25 mouse cellular contexts compared by ENCODE assay signal in the genomic region with DNA sequence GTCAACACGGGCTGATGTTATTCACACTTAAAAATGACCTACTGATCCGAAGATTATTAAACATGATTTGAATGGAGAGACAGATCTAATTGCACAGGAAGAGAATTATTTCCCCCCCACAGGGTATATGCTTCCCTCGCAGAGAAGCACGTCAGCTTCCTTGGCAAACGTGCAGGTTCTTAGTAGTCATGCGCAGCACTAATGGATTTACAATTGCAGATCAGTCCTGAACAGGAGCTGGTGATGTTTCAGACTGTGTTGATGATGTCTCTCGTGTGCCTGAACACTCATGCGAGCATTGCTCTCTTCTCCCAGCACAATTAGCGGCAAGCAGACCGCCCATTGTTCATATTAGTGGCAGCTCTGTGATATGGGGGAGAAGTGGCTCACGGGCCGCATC.
DNase-seq lines count a peak whose midpoint lies in the region; ATAC-seq lines count a peak whose summit lies in the region.
"Had no signal": no experiment of that assay in that cellular context is flagged by ENCODE, and none has a peak within 500 bp of the region (broad histone marks: within the 10 kb centered on the region; RNA-seq: fewer than 3 reads in every experiment).

No protein-coding gene starts in this region.

- H3K27ac ChIP-seq in forebrain, embryonic 14.5 days (ENCODE audit: low read depth, low read length): no peak overlapping the region; the same call in 1 of the 2 replicates
- no peak overlapping the region for H3K27ac ChIP-seq in forebrain, embryonic 10.5 days
- H3K27ac ChIP-seq: embryonic facial prominence, embryonic 12.5 days; limb, embryonic 13.5 days; lung, embryonic 15.5 days; midbrain, embryonic 13.5 days had no signal

- no peak for ATAC-seq in forebrain, embryonic 14.5 days
- ATAC-seq: inflammation-experienced regulatory T-cells, adult 6 months; midbrain, embryonic 13.5 days had no signal

- H3K4me3 ChIP-seq in forebrain, embryonic 14.5 days (ENCODE audit: low read depth, low read length): no peak overlapping the region
- H3K4me3 ChIP-seq in forebrain, embryonic 10.5 days: no peak overlapping the region
- H3K4me3 ChIP-seq: embryonic facial prominence, embryonic 12.5 days; limb, embryonic 13.5 days; lung, embryonic 15.5 days; midbrain, embryonic 13.5 days had no signal

- WGBS in forebrain, embryonic 14.5 days: 62% methylated on average over 12 of the region's 12 CpGs
- WGBS in forebrain, embryonic 10.5 days: 91% methylated on average over 12 of the region's 12 CpGs

- H3K4me2 ChIP-seq in forebrain, embryonic 14.5 days (ENCODE audit: low read length): no peak overlapping the region
- H3K4me2 ChIP-seq: embryonic facial prominence, embryonic 12.5 days; heart, embryonic 11.5 days; limb, embryonic 13.5 days; liver, embryonic 11.5 days; lung, embryonic 15.5 days; midbrain, embryonic 13.5 days had no signal

- H3K27me3 ChIP-seq in forebrain, embryonic 14.5 days (replicated peaks; ENCODE audit: control insufficient read depth, insufficient read depth, low read length): no peaks in the 10 kb centered on the region
- peaks cover 4% of the 10 kb centered on the region; the same call in 1 of the 2 replicates for H3K27me3 ChIP-seq in forebrain, embryonic 10.5 days (ENCODE audit: poor library complexity, severe bottlenecking)
- H3K27me3 ChIP-seq: embryonic facial prominence, embryonic 12.5 days; lung, embryonic 15.5 days; midbrain, embryonic 13.5 days had no signal

- peaks cover 7% of the 10 kb centered on the region; the same call in 1 of the 2 replicates for H3K4me1 ChIP-seq in forebrain, embryonic 14.5 days (ENCODE audit: control insufficient read depth, insufficient read depth, low read length)
- H3K4me1 ChIP-seq in forebrain, embryonic 10.5 days: peaks cover 24% of the 10 kb centered on the region
- H3K4me1 ChIP-seq: limb, embryonic 13.5 days; lung, embryonic 15.5 days had no signal

- peak; percentile 70 for DNase-seq in forebrain, embryonic 14.5 days (ENCODE audit: low spot score)
- no peak for DNase-seq in forebrain, embryonic 10.5 days (ENCODE audit: extremely low spot score, low spot score)
- DNase-seq in layer of hippocampus, postnatal 36 days: peak; percentile 6 to 11
- no peak for DNase-seq in layer of hippocampus, adult 9-11 months
- peak; percentile 26 for DNase-seq in thymus, postnatal 4 days
- no peak for DNase-seq in thymus, postnatal 10 days (ENCODE audit: low spot score in 2 of 2)
- DNase-seq in gastrocnemius, postnatal 4 days (ENCODE audit: low spot score in 2 of 2): no peak
- no peak for DNase-seq in frontal cortex, postnatal 14 days (ENCODE audit: low spot score in 2 of 2)
- DNase-seq: adrenal gland, adult 8-10 months; cerebellum, adult 11-12 months; cerebellum, adult 9-11 months; embryo, embryonic 11 days; gastrocnemius, postnatal 14 days; heart, adult 18-20 months; heart, postnatal 36 days; kidney, adult 11 months; kidney, postnatal 25 days had no signal

- H3K9ac ChIP-seq in forebrain, embryonic 14.5 days (ENCODE audit: low read length): no peak overlapping the region
- H3K9ac ChIP-seq: embryonic facial prominence, embryonic 12.5 days; limb, embryonic 13.5 days; lung, embryonic 15.5 days; midbrain, embryonic 13.5 days had no signal

- H3K9me3 ChIP-seq in forebrain, embryonic 14.5 days (replicated peaks; ENCODE audit: control insufficient read depth, low read length): no peaks in the 10 kb centered on the region
- H3K9me3 ChIP-seq in forebrain, embryonic 10.5 days: no peaks in the 10 kb centered on the region
- H3K9me3 ChIP-seq: embryonic facial prominence, embryonic 12.5 days; limb, embryonic 13.5 days; lung, embryonic 15.5 days; midbrain, embryonic 13.5 days had no signal

- no peaks in the 10 kb centered on the region for H3K36me3 ChIP-seq in forebrain, embryonic 14.5 days (ENCODE audit: control insufficient read depth, insufficient read depth, low read length)
- no peaks in the 10 kb centered on the region for H3K36me3 ChIP-seq in forebrain, embryonic 10.5 days (replicated peaks)
- H3K36me3 ChIP-seq: embryonic facial prominence, embryonic 12.5 days; G1E; limb, embryonic 13.5 days; lung, embryonic 15.5 days; midbrain, embryonic 13.5 days had no signal

Comparison
In these comparisons a context has a peak if more than half of its experiments do, and no peak if none do; other contexts are left out.
1. DNase-seq: peak in forebrain, embryonic 14.5 days (single experiment), layer of hippocampus, postnatal 36 days (2 of 2) and thymus, postnatal 4 days (single experiment); none in forebrain, embryonic 10.5 days (single experiment), layer of hippocampus, adult 9-11 months (single experiment), thymus, postnatal 10 days (0 of 2), gastrocnemius, postnatal 4 days (0 of 2) and frontal cortex, postnatal 14 days (0 of 2).